Mouse (Mus musculus): ENCODE results near the gene Gpatch2. TPM values are rescaled to one million over a fixed set of nuclear protein-coding genes. Genes with fewer than 3 reads are reported as not detected.

Gene Gpatch2
- polyA plus RNA-seq, 1 experiment from 2014 or later: 23.5 TPM

GRCm38 (mm10) chr1:187315821-187316220, 100.5 kb downstream of the Gpatch2 start:
- no peak overlapping the region for H3K4me2 ChIP-seq (replicated peaks; ENCODE audit: low read depth, low read length)
- no peaks in the 10 kb centered on the region for H3K27me3 ChIP-seq (ENCODE audit: control insufficient read depth, insufficient read depth, low read length)
- ATAC-seq (ENCODE audit: insufficient number of reproducible peaks, insufficient read depth, low FRiP score, low read depth): no peak
- WGBS: 97% methylated on average over 2 of the region's 2 CpGs
- H3K9ac ChIP-seq (replicated peaks; ENCODE audit: low read depth, low read length): no peak overlapping the region
- no peak overlapping the region for H3K27ac ChIP-seq (ENCODE audit: low read length)
- H3K4me3 ChIP-seq (ENCODE audit: low read depth, low read length): no peak overlapping the region
- H3K9me3 ChIP-seq (ENCODE audit: control insufficient read depth, low read depth, low read length): no peaks in the 10 kb centered on the region
- no peaks in the 10 kb centered on the region for H3K36me3 ChIP-seq (ENCODE audit: control insufficient read depth, insufficient read depth, low read length)
- H3K4me1 ChIP-seq (ENCODE audit: control insufficient read depth, insufficient read depth, low read length): no peaks in the 10 kb centered on the region

GRCm38 (mm10) chr1:187316555-187316954, 101.2 kb downstream of the Gpatch2 start:
- Histone ChIP-seq H3K9ac (replicated peaks; ENCODE audit: low read depth, low read length) (no peak overlapping the region), H3K4me2 (replicated peaks; ENCODE audit: low read depth, low read length) (no peak overlapping the region), H3K27me3 (ENCODE audit: control insufficient read depth, insufficient read depth, low read length) (no peaks in the 10 kb centered on the region), H3K9me3 (ENCODE audit: control insufficient read depth, low read depth, low read length) (no peaks in the 10 kb centered on the region), H3K4me1 (ENCODE audit: control insufficient read depth, insufficient read depth, low read length) (no peaks in the 10 kb centered on the region), H3K4me3 (ENCODE audit: low read depth, low read length) (no peak overlapping the region), H3K36me3 (ENCODE audit: control insufficient read depth, insufficient read depth, low read length) (no peaks in the 10 kb centered on the region), H3K27ac (ENCODE audit: low read length) (no peak overlapping the region)
- ATAC-seq (ENCODE audit: insufficient number of reproducible peaks, insufficient read depth, low FRiP score, low read depth): peak; percentile 46; the same call in 1 of the 2 replicates
- 80% methylated on average over 8 of the region's 8 CpGs for WGBS

GRCm38 (mm10) chr1:187321814-187322213, 106.5 kb downstream of the Gpatch2 start:
- no peaks in the 10 kb centered on the region for H3K36me3 ChIP-seq (ENCODE audit: control insufficient read depth, insufficient read depth, low read length)
- ATAC-seq (ENCODE audit: insufficient number of reproducible peaks, insufficient read depth, low FRiP score, low read depth): no peak
- H3K27ac ChIP-seq (ENCODE audit: low read length): no peak overlapping the region
- WGBS: 71% methylated on average over 3 of the region's 3 CpGs
- H3K4me1 ChIP-seq (ENCODE audit: control insufficient read depth, insufficient read depth, low read length): no peaks in the 10 kb centered on the region
- no peaks in the 10 kb centered on the region for H3K9me3 ChIP-seq (ENCODE audit: control insufficient read depth, low read depth, low read length)
- no peak overlapping the region for H3K4me2 ChIP-seq (replicated peaks; ENCODE audit: low read depth, low read length)
- H3K9ac ChIP-seq (replicated peaks; ENCODE audit: low read depth, low read length): no peak overlapping the region
- H3K27me3 ChIP-seq (ENCODE audit: control insufficient read depth, insufficient read depth, low read length): no peaks in the 10 kb centered on the region
- no peak overlapping the region for H3K4me3 ChIP-seq (ENCODE audit: low read depth, low read length)

- Histone ChIP-seq H3K9me3 (ENCODE audit: control insufficient read depth, low read depth, low read length) (no peaks in the 10 kb centered on the region), H3K27ac (ENCODE audit: low read length) (no peak overlapping the region), H3K4me3 (ENCODE audit: low read depth, low read length) (no peak overlapping the region), H3K4me1 (ENCODE audit: control insufficient read depth, insufficient read depth, low read length) (no peaks in the 10 kb centered on the region), H3K36me3 (ENCODE audit: control insufficient read depth, insufficient read depth, low read length) (no peaks in the 10 kb centered on the region), H3K4me2 (replicated peaks; ENCODE audit: low read depth, low read length) (no peak overlapping the region), H3K9ac (replicated peaks; ENCODE audit: low read depth, low read length) (no peak overlapping the region), H3K27me3 (ENCODE audit: control insufficient read depth, insufficient read depth, low read length) (no peaks in the 10 kb centered on the region)
- ATAC-seq (ENCODE audit: insufficient number of reproducible peaks, insufficient read depth, low FRiP score, low read depth): no peak
- WGBS: 84% methylated on average over 8 of the region's 8 CpGs
Observed at GRCm38 (mm10) chr1:187322505-187323208, 107.3 kb downstream of the Gpatch2 start.

- Histone ChIP-seq H3K9me3 (ENCODE audit: control insufficient read depth, low read depth, low read length) (no peaks in the 10 kb centered on the region), H3K9ac (replicated peaks; ENCODE audit: low read depth, low read length) (no peak overlapping the region), H3K4me1 (ENCODE audit: control insufficient read depth, insufficient read depth, low read length) (no peaks in the 10 kb centered on the region), H3K4me3 (ENCODE audit: low read depth, low read length) (no peak overlapping the region), H3K36me3 (ENCODE audit: control insufficient read depth, insufficient read depth, low read length) (no peaks in the 10 kb centered on the region), H3K27ac (ENCODE audit: low read length) (no peak overlapping the region), H3K27me3 (ENCODE audit: control insufficient read depth, insufficient read depth, low read length) (no peaks in the 10 kb centered on the region), H3K4me2 (replicated peaks; ENCODE audit: low read depth, low read length) (no peak overlapping the region)
- ATAC-seq (ENCODE audit: insufficient number of reproducible peaks, insufficient read depth, low FRiP score, low read depth): no peak
- WGBS: 81% methylated on average over 1 of the region's 1 CpGs
Observed at GRCm38 (mm10) chr1:187323209-187323589, 107.9 kb downstream of the Gpatch2 start.

GRCm38 (mm10) chr1:187342551-187342950, 127.2 kb downstream of the Gpatch2 start:
- H3K9ac ChIP-seq (replicated peaks; ENCODE audit: low read depth, low read length): no peak overlapping the region
- no peak overlapping the region for H3K4me2 ChIP-seq (replicated peaks; ENCODE audit: low read depth, low read length)
- ATAC-seq (ENCODE audit: insufficient number of reproducible peaks, insufficient read depth, low FRiP score, low read depth): no peak
- no peak overlapping the region for H3K27ac ChIP-seq (ENCODE audit: low read length)
- 49% methylated on average over 2 of the region's 2 CpGs for WGBS
- no peak overlapping the region for H3K4me3 ChIP-seq (ENCODE audit: low read depth, low read length)
- H3K4me1 ChIP-seq (ENCODE audit: control insufficient read depth, insufficient read depth, low read length): no peaks in the 10 kb centered on the region
- no peaks in the 10 kb centered on the region for H3K27me3 ChIP-seq (ENCODE audit: control insufficient read depth, insufficient read depth, low read length)
- H3K36me3 ChIP-seq (ENCODE audit: control insufficient read depth, insufficient read depth, low read length): no peaks in the 10 kb centered on the region
- no peaks in the 10 kb centered on the region for H3K9me3 ChIP-seq (ENCODE audit: control insufficient read depth, low read depth, low read length)

- Histone ChIP-seq H3K4me3 (ENCODE audit: low read depth, low read length) (no peak overlapping the region), H3K4me2 (replicated peaks; ENCODE audit: low read depth, low read length) (no peak overlapping the region), H3K27me3 (ENCODE audit: control insufficient read depth, insufficient read depth, low read length) (no peaks in the 10 kb centered on the region), H3K36me3 (ENCODE audit: control insufficient read depth, insufficient read depth, low read length) (peaks cover 6% of the 10 kb centered on the region; the same call in 1 of the 2 replicates), H3K9me3 (ENCODE audit: control insufficient read depth, low read depth, low read length) (no peaks in the 10 kb centered on the region), H3K9ac (replicated peaks; ENCODE audit: low read depth, low read length) (no peak overlapping the region), H3K27ac (ENCODE audit: low read length) (no peak overlapping the region), H3K4me1 (ENCODE audit: control insufficient read depth, insufficient read depth, low read length) (no peaks in the 10 kb centered on the region)
- no peak for ATAC-seq (ENCODE audit: insufficient number of reproducible peaks, insufficient read depth, low FRiP score, low read depth)
- WGBS: 85% methylated on average over 5 of the region's 5 CpGs
Observed at GRCm38 (mm10) chr1:187345156-187345555, 129.8 kb downstream of the Gpatch2 start.

- H3K27me3 ChIP-seq (ENCODE audit: control insufficient read depth, insufficient read depth, low read length): no peaks in the 10 kb centered on the region
- no peak overlapping the region for H3K27ac ChIP-seq (ENCODE audit: low read length)
- peaks cover 6% of the 10 kb centered on the region; the same call in 1 of the 2 replicates for H3K36me3 ChIP-seq (ENCODE audit: control insufficient read depth, insufficient read depth, low read length)
- no peak overlapping the region for H3K9ac ChIP-seq (replicated peaks; ENCODE audit: low read depth, low read length)
- no peak overlapping the region for H3K4me3 ChIP-seq (ENCODE audit: low read depth, low read length)
- WGBS: 88% methylated on average over 11 of the region's 11 CpGs
- no peaks in the 10 kb centered on the region for H3K9me3 ChIP-seq (ENCODE audit: control insufficient read depth, low read depth, low read length)
- no peak for ATAC-seq (ENCODE audit: insufficient number of reproducible peaks, insufficient read depth, low FRiP score, low read depth)
- no peaks in the 10 kb centered on the region for H3K4me1 ChIP-seq (ENCODE audit: control insufficient read depth, insufficient read depth, low read length)
- no peak overlapping the region for H3K4me2 ChIP-seq (replicated peaks; ENCODE audit: low read depth, low read length)
Observed at GRCm38 (mm10) chr1:187346923-187347322, 131.6 kb downstream of the Gpatch2 start.

- Histone ChIP-seq H3K9me3 (ENCODE audit: control insufficient read depth, low read depth, low read length) (no peaks in the 10 kb centered on the region), H3K4me2 (replicated peaks; ENCODE audit: low read depth, low read length) (no peak overlapping the region), H3K36me3 (ENCODE audit: control insufficient read depth, insufficient read depth, low read length) (peaks cover 6% of the 10 kb centered on the region; the same call in 1 of the 2 replicates), H3K27me3 (ENCODE audit: control insufficient read depth, insufficient read depth, low read length) (no peaks in the 10 kb centered on the region), H3K4me1 (ENCODE audit: control insufficient read depth, insufficient read depth, low read length) (no peaks in the 10 kb centered on the region), H3K4me3 (ENCODE audit: low read depth, low read length) (no peak overlapping the region), H3K27ac (ENCODE audit: low read length) (no peak overlapping the region), H3K9ac (replicated peaks; ENCODE audit: low read depth, low read length) (no peak overlapping the region)
- ATAC-seq (ENCODE audit: insufficient number of reproducible peaks, insufficient read depth, low FRiP score, low read depth): no peak
- WGBS: 97% methylated on average over 6 of the region's 6 CpGs
Observed at GRCm38 (mm10) chr1:187347606-187348005, 132.3 kb downstream of the Gpatch2 start.
